Mouse (Mus musculus): ENCODE measurements around the gene Alg9. TPM values are rescaled to one million over a fixed set of nuclear protein-coding genes. Genes with fewer than 3 reads are reported as not detected.

The Alg9 gene
- polyA plus RNA-seq, 1 experiment from 2014 or later: 40.4 TPM

- no peaks in the 10 kb centered on the region for H3K4me1 ChIP-seq (ENCODE audit: control insufficient read depth, insufficient read depth, low read length)
- ATAC-seq (ENCODE audit: insufficient number of reproducible peaks, low FRiP score, low TSS enrichment, low read depth) (no peak), DNase-seq (ENCODE audit: low spot score) (no peak)
- no peak overlapping the region for H3K4me2 ChIP-seq (ENCODE audit: low read depth, severe bottlenecking)
- H3K9ac ChIP-seq (ENCODE audit: low read length): no peak overlapping the region
- WGBS: 87% methylated on average over 8 of the region's 8 CpGs
- no peaks in the 10 kb centered on the region for H3K27me3 ChIP-seq (ENCODE audit: control insufficient read depth, insufficient read depth, low read length)
- H3K27ac ChIP-seq (replicated peaks; ENCODE audit: low read depth, low read length): no peak overlapping the region
- no peaks in the 10 kb centered on the region for H3K9me3 ChIP-seq (ENCODE audit: control insufficient read depth, low read length)
- H3K4me3 ChIP-seq (ENCODE audit: low read depth, low read length): no peak overlapping the region
- peaks cover 13% of the 10 kb centered on the region; the same call in 1 of the 2 replicates for H3K36me3 ChIP-seq (ENCODE audit: control insufficient read depth, insufficient read depth, low read length)
Observed at GRCm38 (mm10) chr9:50884093-50884492, 109.3 kb downstream of the Alg9 start.

GRCm38 (mm10) chr9:50884741-50885599, 110.2 kb downstream of the Alg9 start:
- H3K36me3 ChIP-seq (ENCODE audit: control insufficient read depth, insufficient read depth, low read length): peaks cover 6% of the 10 kb centered on the region; the same call in 1 of the 2 replicates
- no peak for DNase-seq (ENCODE audit: low spot score)

DNA sequence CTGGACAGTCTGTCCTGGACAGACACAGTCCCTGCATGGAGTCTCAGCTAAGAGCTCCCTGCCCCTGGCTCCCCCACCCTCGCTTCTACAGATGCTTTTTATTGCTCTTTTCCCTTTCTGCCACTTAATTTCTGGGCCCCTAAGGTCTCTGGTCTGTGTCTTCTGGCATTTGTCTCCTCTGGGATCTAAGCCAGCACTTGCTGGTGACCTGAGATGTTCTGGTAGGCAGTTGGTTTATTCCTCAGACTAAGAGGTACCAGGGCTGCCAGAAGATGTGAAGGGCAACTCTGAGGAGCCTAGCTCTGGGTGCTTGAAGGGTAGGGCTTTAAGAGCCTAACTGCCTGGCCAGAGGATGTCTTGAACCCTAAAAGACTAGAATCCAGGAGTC, 110.8 kb downstream of the Alg9 start:
- ATAC-seq (ENCODE audit: insufficient number of reproducible peaks, low FRiP score, low TSS enrichment, low read depth): no peak
- DNase-seq (ENCODE audit: low spot score): no peak
- Histone ChIP-seq H3K27me3 (ENCODE audit: control insufficient read depth, insufficient read depth, low read length) (no peaks in the 10 kb centered on the region), H3K9ac (ENCODE audit: low read length) (no peak overlapping the region), H3K4me3 (ENCODE audit: low read depth, low read length) (no peak overlapping the region), H3K4me2 (ENCODE audit: low read depth, severe bottlenecking) (no peak overlapping the region), H3K9me3 (ENCODE audit: control insufficient read depth, low read length) (no peaks in the 10 kb centered on the region), H3K36me3 (ENCODE audit: control insufficient read depth, insufficient read depth, low read length) (peaks cover 6% of the 10 kb centered on the region; the same call in 1 of the 2 replicates), H3K4me1 (ENCODE audit: control insufficient read depth, insufficient read depth, low read length) (no peaks in the 10 kb centered on the region), H3K27ac (replicated peaks; ENCODE audit: low read depth, low read length) (no peak overlapping the region)
- WGBS: 25% methylated on average over 1 of the region's 1 CpGs

More at GRCm38 (mm10) chr9:50884741-50885599, 110.2 kb downstream of the Alg9 start:
- Histone ChIP-seq H3K4me1 (ENCODE audit: control insufficient read depth, insufficient read depth, low read length) (no peaks in the 10 kb centered on the region), H3K27me3 (ENCODE audit: control insufficient read depth, insufficient read depth, low read length) (no peaks in the 10 kb centered on the region), H3K4me3 (ENCODE audit: low read depth, low read length) (no peak overlapping the region), H3K9me3 (ENCODE audit: control insufficient read depth, low read length) (no peaks in the 10 kb centered on the region), H3K27ac (replicated peaks; ENCODE audit: low read depth, low read length) (no peak overlapping the region), H3K4me2 (ENCODE audit: low read depth, severe bottlenecking) (no peak overlapping the region), H3K9ac (ENCODE audit: low read length) (no peak overlapping the region)
- WGBS: 69% methylated on average over 10 of the region's 10 CpGs
- ATAC-seq (ENCODE audit: insufficient number of reproducible peaks, low FRiP score, low TSS enrichment, low read depth): no peak

GRCm38 (mm10) chr9:50886870-50887269, 112.1 kb downstream of the Alg9 start:
- Histone ChIP-seq H3K9ac (ENCODE audit: low read length) (no peak overlapping the region), H3K27ac (replicated peaks; ENCODE audit: low read depth, low read length) (no peak overlapping the region), H3K36me3 (ENCODE audit: control insufficient read depth, insufficient read depth, low read length) (peaks cover 4% of the 10 kb centered on the region; the same call in 1 of the 2 replicates), H3K4me3 (ENCODE audit: low read depth, low read length) (no peak overlapping the region), H3K27me3 (ENCODE audit: control insufficient read depth, insufficient read depth, low read length) (no peaks in the 10 kb centered on the region), H3K4me1 (ENCODE audit: control insufficient read depth, insufficient read depth, low read length) (no peaks in the 10 kb centered on the region), H3K4me2 (ENCODE audit: low read depth, severe bottlenecking) (no peak overlapping the region), H3K9me3 (ENCODE audit: control insufficient read depth, low read length) (no peaks in the 10 kb centered on the region)
- ATAC-seq (ENCODE audit: insufficient number of reproducible peaks, low FRiP score, low TSS enrichment, low read depth): no peak
- DNase-seq (ENCODE audit: low spot score): no peak
- WGBS: 94% methylated on average over 1 of the region's 1 CpGs

DNA sequence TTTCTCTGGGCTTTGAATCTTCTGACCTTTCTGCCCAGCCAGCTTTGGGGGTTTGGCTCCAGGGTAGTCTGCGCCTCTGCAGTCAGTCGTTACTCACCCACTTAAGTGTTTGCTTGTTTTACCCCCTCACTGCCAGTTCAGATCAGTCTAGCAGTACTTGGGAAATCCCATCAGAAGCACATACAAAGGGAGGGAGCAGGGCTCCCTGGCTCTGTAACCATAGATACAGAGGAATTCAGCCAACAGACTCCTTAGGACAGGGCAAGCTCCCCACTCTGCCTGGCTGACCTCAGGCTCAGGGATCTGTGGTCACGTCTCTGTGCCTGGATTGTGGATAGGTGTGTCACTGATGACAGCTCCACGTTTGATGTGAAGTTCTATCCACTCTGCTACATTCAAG, 112.5 kb downstream of the Alg9 start:
- peaks cover 4% of the 10 kb centered on the region; the same call in 1 of the 2 replicates for H3K36me3 ChIP-seq (ENCODE audit: control insufficient read depth, insufficient read depth, low read length)
- H3K9ac ChIP-seq (ENCODE audit: low read length): no peak overlapping the region
- WGBS: 51% methylated on average over 4 of the region's 4 CpGs
- no peak overlapping the region for H3K4me2 ChIP-seq (ENCODE audit: low read depth, severe bottlenecking)
- no peaks in the 10 kb centered on the region for H3K27me3 ChIP-seq (ENCODE audit: control insufficient read depth, insufficient read depth, low read length)
- H3K4me1 ChIP-seq (ENCODE audit: control insufficient read depth, insufficient read depth, low read length): no peaks in the 10 kb centered on the region
- no peak for DNase-seq (ENCODE audit: low spot score)
- no peak overlapping the region for H3K4me3 ChIP-seq (ENCODE audit: low read depth, low read length)
- H3K9me3 ChIP-seq (ENCODE audit: control insufficient read depth, low read length): no peaks in the 10 kb centered on the region
- ATAC-seq (ENCODE audit: insufficient number of reproducible peaks, low FRiP score, low TSS enrichment, low read depth): no peak
- H3K27ac ChIP-seq (replicated peaks; ENCODE audit: low read depth, low read length): no peak overlapping the region

DNA sequence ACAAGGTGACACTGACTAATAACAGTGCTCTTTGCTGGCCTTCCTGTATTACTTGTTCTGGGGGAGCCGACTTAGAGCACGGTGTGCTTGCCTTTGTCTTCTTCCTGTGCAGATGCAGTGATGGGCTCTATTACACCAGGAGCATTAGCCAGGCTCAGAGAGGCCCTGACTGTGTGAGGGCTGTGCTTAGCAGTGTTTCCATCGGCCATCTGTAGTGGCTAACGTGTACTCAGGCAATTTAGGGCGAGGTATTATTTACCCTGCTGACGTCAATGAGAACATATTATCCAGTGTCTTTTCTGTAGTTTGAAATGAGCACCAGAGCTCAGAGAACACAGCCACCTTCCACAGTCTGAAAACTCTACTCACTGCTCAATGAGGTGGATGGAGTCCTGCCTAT, 114.4 kb downstream of the Alg9 start:
- Histone ChIP-seq H3K4me2 (ENCODE audit: low read depth, severe bottlenecking) (no peak overlapping the region), H3K4me1 (ENCODE audit: control insufficient read depth, insufficient read depth, low read length) (no peaks in the 10 kb centered on the region), H3K9me3 (ENCODE audit: control insufficient read depth, low read length) (no peaks in the 10 kb centered on the region), H3K27ac (replicated peaks; ENCODE audit: low read depth, low read length) (no peak overlapping the region), H3K4me3 (ENCODE audit: low read depth, low read length) (no peak overlapping the region), H3K27me3 (ENCODE audit: control insufficient read depth, insufficient read depth, low read length) (no peaks in the 10 kb centered on the region), H3K9ac (ENCODE audit: low read length) (no peak overlapping the region), H3K36me3 (ENCODE audit: control insufficient read depth, insufficient read depth, low read length) (no peaks in the 10 kb centered on the region; the same call in 1 of the 2 replicates)
- no peak for DNase-seq (ENCODE audit: low spot score)
- ATAC-seq (ENCODE audit: insufficient number of reproducible peaks, low FRiP score, low TSS enrichment, low read depth): no peak
- 68% methylated on average over 6 of the region's 6 CpGs for WGBS

DNA sequence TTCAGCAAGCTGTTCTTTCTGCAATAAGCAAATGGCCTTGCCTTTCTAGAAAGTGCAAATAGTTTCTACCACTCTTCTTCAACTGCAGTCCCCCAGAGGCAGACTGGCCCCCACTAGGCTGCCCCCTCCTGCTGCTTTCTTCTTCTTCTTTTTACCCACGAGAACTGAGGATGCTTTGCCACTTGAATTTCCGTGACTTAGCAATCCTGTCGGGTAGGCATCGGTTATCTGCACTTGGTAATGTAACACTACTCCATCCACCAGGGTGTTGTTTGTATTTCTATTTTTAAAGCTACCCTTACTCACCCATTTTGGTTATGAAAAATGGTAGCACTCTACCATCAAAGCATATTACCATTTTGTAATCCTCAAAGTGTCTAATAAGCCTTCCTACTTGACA, 115.1 kb downstream of the Alg9 start:
- WGBS: 86% methylated on average over 4 of the region's 4 CpGs
- no peak overlapping the region for H3K9ac ChIP-seq (ENCODE audit: low read length)
- peaks cover 3% of the 10 kb centered on the region for H3K36me3 ChIP-seq (ENCODE audit: control insufficient read depth, insufficient read depth, low read length)
- DNase-seq (ENCODE audit: low spot score) (no peak), ATAC-seq (ENCODE audit: insufficient number of reproducible peaks, low FRiP score, low TSS enrichment, low read depth) (no peak)
- no peaks in the 10 kb centered on the region for H3K27me3 ChIP-seq (ENCODE audit: control insufficient read depth, insufficient read depth, low read length)
- H3K4me1 ChIP-seq (ENCODE audit: control insufficient read depth, insufficient read depth, low read length): no peaks in the 10 kb centered on the region
- no peak overlapping the region for H3K4me3 ChIP-seq (ENCODE audit: low read depth, low read length)
- no peaks in the 10 kb centered on the region for H3K9me3 ChIP-seq (ENCODE audit: control insufficient read depth, low read length)
- no peak overlapping the region for H3K27ac ChIP-seq (replicated peaks; ENCODE audit: low read depth, low read length)
- H3K4me2 ChIP-seq (ENCODE audit: low read depth, severe bottlenecking): no peak overlapping the region

GRCm38 (mm10) chr9:50890494-50891090, 115.8 kb downstream of the Alg9 start:
- Histone ChIP-seq H3K27ac (replicated peaks; ENCODE audit: low read depth, low read length) (no peak overlapping the region), H3K4me2 (ENCODE audit: low read depth, severe bottlenecking) (no peak overlapping the region), H3K9me3 (ENCODE audit: control insufficient read depth, low read length) (no peaks in the 10 kb centered on the region), H3K4me3 (ENCODE audit: low read depth, low read length) (no peak overlapping the region), H3K36me3 (ENCODE audit: control insufficient read depth, insufficient read depth, low read length) (peaks cover 7% of the 10 kb centered on the region), H3K27me3 (ENCODE audit: control insufficient read depth, insufficient read depth, low read length) (no peaks in the 10 kb centered on the region), H3K4me1 (ENCODE audit: control insufficient read depth, insufficient read depth, low read length) (no peaks in the 10 kb centered on the region), H3K9ac (ENCODE audit: low read length) (no peak overlapping the region)
- no peak for DNase-seq (ENCODE audit: low spot score)
- no peak for ATAC-seq (ENCODE audit: insufficient number of reproducible peaks, low FRiP score, low TSS enrichment, low read depth)
- 78% methylated on average over 3 of the region's 3 CpGs for WGBS
